Mouse (Mus musculus) embryo, embryonic 11.5 days (tissue): ENCODE data around the gene Olfr875.

ENCODE experiments used
- DNase-seq: peaks from one replicate; pipeline ENCODE4 v3.0.0-alpha.2; 2012; ENCODE audit warnings: low read depth, low spot score

Gene Olfr875

DNA sequence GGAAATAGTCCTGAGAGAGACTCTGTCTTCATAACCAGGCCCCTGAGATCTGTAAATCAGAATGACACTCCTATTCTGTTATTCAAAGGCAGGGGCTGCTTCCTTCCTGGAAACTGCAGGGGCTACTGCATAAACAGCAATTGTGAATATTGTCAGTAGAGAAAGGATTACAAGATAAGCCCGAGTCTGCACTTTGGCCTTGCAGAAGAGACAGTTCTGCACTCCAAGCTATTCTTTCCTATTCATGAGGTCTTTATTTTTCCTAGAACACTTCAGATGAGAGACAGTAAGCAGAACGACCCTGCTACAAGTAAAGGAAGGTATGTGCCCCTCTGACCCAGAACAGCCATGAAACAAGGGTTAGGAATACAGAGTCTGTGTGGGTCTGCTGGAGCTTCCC is at the start of gene Olfr875:
TSS of gene Olfr875 (plus strand) at position 99 of the 400 bp plus-strand sequence.
- no peak for DNase-seq

GRCm38 (mm10) chr9:37734310-37734709 is 37.3 kb upstream of the Olfr875 start:
- DNase-seq, result no peak

GRCm38 (mm10) chr9:37744806-37745205 is 26.9 kb upstream of the Olfr875 start, which contains the start of gene Olfr874:
TSS of gene Olfr874 (plus strand) at chr9:37745106.
- no peak for DNase-seq

- no peak for DNase-seq
Observed at GRCm38 (mm10) chr9:37750319-37751075, 21.2 kb upstream of the Olfr875 start.

DNA sequence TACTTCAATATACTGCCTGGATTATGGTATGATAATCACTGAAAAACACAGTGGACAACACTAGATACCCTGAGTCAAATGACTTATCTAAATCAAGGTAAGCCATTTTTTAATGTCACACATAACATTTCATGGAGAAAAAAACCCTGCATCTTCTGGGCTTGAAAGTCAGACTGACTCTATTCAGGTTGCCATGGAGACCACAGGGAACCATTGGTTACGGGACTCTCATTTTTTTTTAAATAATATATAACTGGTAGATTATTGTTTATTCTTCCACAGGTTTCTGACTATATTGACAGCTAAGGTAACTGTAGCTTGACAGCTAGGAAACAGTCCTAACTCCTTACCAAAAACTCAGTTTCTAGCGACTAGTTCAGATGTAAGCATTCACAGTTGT is 20.2 kb upstream of the Olfr875 start:
- no peak for DNase-seq

GRCm38 (mm10) chr9:37752006-37752405 is 19.7 kb upstream of the Olfr875 start:
- no peak for DNase-seq

DNA sequence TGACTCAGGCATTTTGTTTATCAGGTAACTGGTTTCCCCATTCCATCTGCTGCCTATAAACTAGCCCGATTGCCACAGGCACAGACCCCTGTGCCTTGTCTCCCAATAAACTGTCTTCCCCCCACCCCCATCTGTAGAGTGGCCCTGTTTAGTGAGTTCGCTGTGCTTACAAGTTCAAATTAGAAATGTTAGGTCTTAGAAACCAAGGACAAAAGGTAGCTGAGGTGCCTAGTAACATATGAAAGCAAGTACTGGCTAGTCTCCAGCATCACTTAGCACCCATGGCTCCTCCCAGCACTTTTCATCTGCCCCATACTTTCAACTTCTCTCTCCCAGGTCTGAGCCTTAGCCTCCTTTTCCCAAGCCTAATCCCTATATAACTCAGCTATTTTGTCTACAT is 9.9 kb upstream of the Olfr875 start:
- DNase-seq, result no peak

DNA sequence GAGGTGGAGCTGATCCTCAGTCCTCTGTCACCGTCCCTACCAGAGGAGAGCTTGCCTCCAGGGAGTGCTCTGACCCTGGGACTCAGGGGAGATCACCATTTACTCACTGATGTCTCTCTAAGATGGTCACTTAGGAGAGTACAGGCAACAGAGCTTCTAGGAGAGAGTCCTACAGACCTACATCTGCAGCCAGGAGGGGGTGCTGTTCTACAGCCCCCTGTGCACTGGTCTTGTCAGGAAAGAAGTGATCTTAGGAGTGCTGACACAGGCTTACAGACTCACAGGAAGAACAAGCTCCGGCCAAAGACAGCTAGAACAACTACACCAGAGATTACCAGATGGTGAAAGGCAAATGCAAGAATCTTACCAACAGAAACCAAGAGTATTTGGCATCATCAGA is 9.1 kb upstream of the Olfr875 start:
- DNase-seq, result no peak

- DNase-seq, result no peak
Observed at GRCm38 (mm10) chr9:37770661-37771060, 996 bp upstream of the Olfr875 start.

DNA sequence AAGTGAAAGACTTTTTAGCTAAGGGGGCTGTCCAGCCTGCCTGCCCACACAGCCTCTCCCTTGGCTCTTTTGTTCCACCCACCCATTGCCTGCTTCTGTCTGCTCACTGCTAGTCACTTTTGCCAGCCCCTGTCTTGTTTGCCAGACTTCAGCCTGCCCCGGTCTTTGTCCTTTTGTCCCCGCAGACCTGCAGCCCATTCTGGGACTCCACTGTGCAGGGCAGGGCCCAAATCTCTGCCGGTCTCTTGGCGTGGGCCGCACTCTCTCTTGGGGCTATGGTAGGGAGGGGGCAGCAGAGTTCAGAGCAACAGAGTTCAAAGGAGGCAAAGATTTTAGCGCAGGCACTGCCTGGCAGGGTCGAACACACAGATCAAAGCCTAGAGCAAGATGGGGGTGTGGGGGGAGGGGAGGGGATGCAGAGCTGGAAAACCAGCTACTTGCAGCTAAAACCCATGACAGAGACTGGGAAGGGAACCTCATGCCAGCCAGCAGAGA is 11.2 kb downstream of the Olfr875 start:
- peak; percentile 13 for DNase-seq

DNA sequence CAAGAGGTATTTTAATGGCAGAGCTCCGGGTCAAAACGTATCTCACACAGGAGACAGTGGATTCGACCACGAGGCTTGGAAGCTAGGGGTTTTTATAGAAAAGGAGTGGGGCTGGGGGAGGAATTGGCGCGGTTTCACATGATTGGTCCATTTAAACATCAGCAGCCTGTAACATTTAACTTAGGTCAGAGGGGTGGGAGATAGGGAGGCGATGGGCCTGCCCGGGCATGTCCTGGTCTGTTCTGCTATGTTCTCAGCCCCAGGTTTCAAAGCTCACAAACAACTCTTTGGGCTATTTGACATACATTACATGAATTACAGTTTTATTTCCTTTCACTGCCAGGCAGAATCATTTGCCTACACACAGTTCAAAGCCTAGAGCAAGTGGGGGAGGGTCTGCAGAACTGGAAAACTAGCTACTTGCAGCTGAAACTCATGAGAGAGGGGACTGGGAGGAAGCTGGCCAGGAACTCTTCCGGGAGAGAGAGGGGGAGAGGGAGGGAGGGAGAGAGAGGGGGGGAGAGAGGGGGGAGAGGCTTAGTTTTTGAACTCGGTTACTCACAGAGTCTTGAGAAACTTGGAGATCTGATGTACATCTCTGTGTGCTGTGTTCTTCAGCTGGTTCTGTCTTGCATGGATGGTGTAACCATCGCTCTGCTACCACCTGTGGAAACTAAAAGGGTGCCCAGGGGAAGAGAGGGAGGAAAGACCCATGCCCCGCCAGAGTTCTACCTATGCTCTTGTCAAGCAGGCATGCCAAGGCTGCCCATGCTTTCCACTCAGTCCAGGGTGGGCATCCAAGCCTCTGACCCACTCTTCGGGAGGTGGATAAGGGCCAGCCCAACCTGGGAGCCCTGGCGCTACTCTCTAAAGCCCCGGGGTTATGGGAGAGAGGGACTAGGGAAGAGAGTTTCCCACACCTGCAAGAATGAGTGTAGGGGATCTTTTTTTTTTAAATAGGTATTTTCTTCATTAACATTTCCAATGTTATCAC is 12.0 kb downstream of the Olfr875 start:
- DNase-seq, result peak; percentile 7

DNA sequence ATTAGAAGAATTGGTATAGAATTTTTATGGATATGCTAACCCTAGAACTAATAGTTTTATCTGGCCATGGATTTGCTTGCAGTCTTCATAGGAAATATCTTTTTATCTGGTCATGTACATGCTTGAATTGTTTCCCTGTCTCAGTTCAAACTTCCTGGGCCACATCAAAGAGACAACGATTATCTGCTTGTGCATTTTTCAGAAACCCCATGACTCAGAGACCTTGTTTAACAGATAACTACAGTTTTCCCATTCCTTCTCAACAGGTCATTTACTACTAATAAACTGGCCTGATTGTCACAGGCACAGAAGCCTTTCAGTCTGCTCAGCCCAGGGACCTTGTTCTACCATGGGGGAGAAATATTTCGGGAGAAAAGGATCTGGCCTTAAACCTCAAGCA is 14.8 kb downstream of the Olfr875 start:
- DNase-seq, result no peak

GRCm38 (mm10) chr9:37802055-37802454 is 30.4 kb downstream of the Olfr875 start:
- DNase-seq, result no peak

DNA sequence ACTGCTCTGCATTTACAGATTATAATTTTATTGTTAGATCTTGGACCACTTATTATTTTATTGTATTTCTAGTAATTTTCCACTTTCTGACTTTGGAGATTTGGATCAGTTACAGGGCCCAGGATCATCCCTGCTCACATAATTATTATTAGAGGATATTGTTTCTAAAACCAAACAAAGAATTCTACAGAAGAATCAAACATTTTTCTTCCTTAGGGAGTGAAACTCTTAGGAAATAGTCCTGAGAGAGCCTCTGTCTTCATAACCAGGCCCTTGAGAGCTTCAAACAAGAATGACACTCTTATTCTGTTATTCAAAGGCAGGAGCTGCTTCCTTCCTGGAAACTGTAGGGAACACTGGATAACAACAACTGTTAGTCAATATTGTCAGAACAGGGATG is 31.1 kb downstream of the Olfr875 start, which contains the start of gene Olfr876:
TSS of gene Olfr876 (plus strand) at position 301 of the 400 bp plus-strand sequence.
- DNase-seq, result no peak

- no peak for DNase-seq
Observed at GRCm38 (mm10) chr9:37807235-37807634, 35.6 kb downstream of the Olfr875 start.

- DNase-seq, result no peak
Observed at GRCm38 (mm10) chr9:37808456-37808855, 36.8 kb downstream of the Olfr875 start.

GRCm38 (mm10) chr9:37808976-37809375 is 37.3 kb downstream of the Olfr875 start:
- no peak for DNase-seq

GRCm38 (mm10) chr9:37814696-37815095 is 43.0 kb downstream of the Olfr875 start:
- DNase-seq, result no peak
